In genomic region chr1:85898761-85899387, GRCm38 (mm10) we compare ENCODE assay signal across 8 mouse cellular contexts. TPM values are rescaled to one million over a fixed set of nuclear protein-coding genes. Genes with fewer than 3 reads are reported as not detected.
DNase-seq lines count a peak whose midpoint lies in the region; ATAC-seq lines count a peak whose summit lies in the region.

No protein-coding gene starts in this region.

- peak overlapping the region; percentile 34 for H3K27ac ChIP-seq in kidney, embryonic 15.5 days
- peak overlapping the region; percentile 85 for H3K27ac ChIP-seq in midbrain, embryonic 14.5 days (replicated peaks; ENCODE audit: low read depth, low read length)

- DNase-seq in kidney, adult 9 months, result no peak
- DNase-seq in cerebellum, adult 9-11 months, result peak; percentile 86
- peak; percentile 71 for DNase-seq in gonadal fat pad, adult 2 months (ENCODE audit: low read depth)
- DNase-seq in midbrain, embryonic 14.5 days, result peak; percentile 63
- DNase-seq in right cerebral cortex, postnatal 36 days (ENCODE audit: low spot score in 2 of 2), result no peak
- no peak for DNase-seq in yolk sac, embryonic 10.5 days (ENCODE audit: low spot score)
- no peak for DNase-seq in lung, postnatal 25 days (ENCODE audit: low spot score)

- peaks cover 12% of the 10 kb centered on the region for H3K36me3 ChIP-seq in kidney, embryonic 15.5 days
- peaks cover 11% of the 10 kb centered on the region for H3K36me3 ChIP-seq in midbrain, embryonic 14.5 days (ENCODE audit: control insufficient read depth, insufficient read depth, low read length)

- no peak overlapping the region for H3K4me3 ChIP-seq in kidney, embryonic 15.5 days (replicated peaks)
- peak overlapping the region; percentile 7 for H3K4me3 ChIP-seq in midbrain, embryonic 14.5 days (replicated peaks; ENCODE audit: low read depth, low read length)

- H3K27me3 ChIP-seq in kidney, embryonic 15.5 days, result no peaks in the 10 kb centered on the region
- H3K27me3 ChIP-seq in midbrain, embryonic 14.5 days (ENCODE audit: control insufficient read depth, insufficient read depth, low read length), result no peaks in the 10 kb centered on the region

- no peaks in the 10 kb centered on the region for H3K9me3 ChIP-seq in kidney, embryonic 15.5 days (replicated peaks)
- H3K9me3 ChIP-seq in midbrain, embryonic 14.5 days (ENCODE audit: control insufficient read depth, low read length), result no peaks in the 10 kb centered on the region

- no peak for ATAC-seq in kidney, embryonic 15.5 days (replicated peaks; ENCODE audit: low FRiP score)
- ATAC-seq in midbrain, embryonic 14.5 days (ENCODE audit: low FRiP score, low TSS enrichment), result no peak

- peaks cover 83% of the 10 kb centered on the region for H3K4me1 ChIP-seq in kidney, embryonic 15.5 days
- peaks cover 78% of the 10 kb centered on the region for H3K4me1 ChIP-seq in midbrain, embryonic 14.5 days (ENCODE audit: control insufficient read depth, insufficient read depth, low read length)

- H3K9ac ChIP-seq in kidney, embryonic 15.5 days, result no peak overlapping the region
- peak overlapping the region; percentile 50; the same call in 1 of the 2 replicates for H3K9ac ChIP-seq in midbrain, embryonic 14.5 days (replicated peaks; ENCODE audit: low read length)

- WGBS in kidney, embryonic 15.5 days, result 42% methylated on average over 12 of the region's 12 CpGs
- 10% methylated on average over 12 of the region's 12 CpGs for WGBS in midbrain, embryonic 14.5 days

- H3K4me2 ChIP-seq in kidney, embryonic 15.5 days, result no peak overlapping the region
- peak overlapping the region; percentile 75 for H3K4me2 ChIP-seq in midbrain, embryonic 14.5 days (ENCODE audit: low read length)

RNA-seq across cellular contexts. Expression of gene Itm2c, which starts 4.8 kb away (rescaled TPM):
- 220 and 231 TPM in 2 replicates for polyA plus RNA-seq in kidney, embryonic 15.5 days (2015; fragmentation: Nextera tagmentation; extraction: Ambion mirVana)
- polyA plus RNA-seq in gonadal fat pad, adult 2 months (2012; rRNA removed), result 350 and 546 TPM in 2 replicates
- polyA plus RNA-seq in midbrain, embryonic 14.5 days (2014; fragmentation: Nextera tagmentation; extraction: Ambion mirVana), result 136 and 176 TPM in 2 replicates

RNA-seq across cellular contexts. Expression of gene 4933407L21Rik, which starts 29.4 kb away (rescaled TPM):
- polyA plus RNA-seq in kidney, embryonic 15.5 days (2015; fragmentation: Nextera tagmentation; extraction: Ambion mirVana), result 1.5 and 1.8 TPM in 2 replicates
- 0.58 and 2.1 TPM in 2 replicates for polyA plus RNA-seq in gonadal fat pad, adult 2 months (2012; rRNA removed)
- 6.9 and 7.5 TPM in 2 replicates for polyA plus RNA-seq in midbrain, embryonic 14.5 days (2014; fragmentation: Nextera tagmentation; extraction: Ambion mirVana)

Comparison
In these comparisons a context has a peak if more than half of its experiments do, and no peak if none do; other contexts are left out.
1. DNase-seq: peak in cerebellum, adult 9-11 months (single experiment), gonadal fat pad, adult 2 months (single experiment) and midbrain, embryonic 14.5 days (single experiment); none in kidney, adult 9 months (single experiment), right cerebral cortex, postnatal 36 days (0 of 2), yolk sac, embryonic 10.5 days (single experiment) and lung, postnatal 25 days (single experiment).